ENCODE assay signal across 22 mouse cellular contexts in the genomic region with DNA sequence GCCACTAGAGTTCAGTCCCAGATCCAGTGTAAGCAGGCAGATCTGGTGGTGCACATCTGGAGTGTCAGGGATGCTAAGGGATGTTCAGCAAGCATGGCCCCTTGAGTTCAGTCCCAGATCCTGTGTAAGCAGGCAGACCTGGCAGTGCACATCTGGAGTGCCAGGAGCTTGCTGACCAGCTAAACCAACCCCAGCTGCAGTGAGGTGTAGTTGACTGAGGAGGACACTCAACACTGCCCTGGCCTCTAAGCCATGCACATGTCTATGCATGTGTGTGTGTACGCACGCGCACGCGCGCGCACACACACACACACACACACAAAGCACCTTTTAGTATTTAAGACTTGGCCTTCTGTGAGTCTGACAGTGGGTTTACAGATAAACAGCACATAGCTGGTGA. TPM values are rescaled to one million over a fixed set of nuclear protein-coding genes. Genes with fewer than 3 reads are reported as not detected.
DNase-seq lines count a peak whose midpoint lies in the region; ATAC-seq and TF ChIP-seq lines count a peak whose summit lies in the region.
"Had no signal": no experiment of that assay in that cellular context is flagged by ENCODE, and none has a peak within 500 bp of the region (broad histone marks: within the 10 kb centered on the region; RNA-seq: fewer than 3 reads in every experiment).

No protein-coding gene starts in this region.

- WGBS in midbrain, embryonic 11.5 days = 97% methylated on average over 7 of the region's 7 CpGs
- WGBS in midbrain, postnatal 0 days = 99% methylated on average over 7 of the region's 7 CpGs

- DNase-seq in gastrocnemius, postnatal 10 days = peak; percentile 1
- DNase-seq in gastrocnemius, postnatal 14 days = no peak
- peak; percentile 66 for DNase-seq in midbrain, embryonic 11.5 days (ENCODE audit: low spot score, missing footprints)
- no peak for DNase-seq in midbrain, postnatal 0 days (ENCODE audit: low spot score)
- no peak for DNase-seq in MEL (ENCODE audit: low read depth, low spot score)
- DNase-seq in lung, postnatal 4 days = no peak
- DNase-seq: adrenal gland, adult 2 months; adrenal gland, adult 8-10 months; adrenal gland, postnatal 10 days; adrenal gland, postnatal 14 days; adrenal gland, postnatal 25 days; adrenal gland, postnatal 36 days; B cell, adult 2 months; cerebellum, adult 11 months; cerebellum, adult 11-12 months; cerebellum, adult 18-20 months had no signal

- peaks cover 79% of the 10 kb centered on the region for H3K36me3 ChIP-seq in megakaryocyte, embryonic 14.5 days (replicated peaks; ENCODE audit: low read length)
- H3K36me3 ChIP-seq in midbrain, embryonic 11.5 days (ENCODE audit: control insufficient read depth, insufficient read depth, low read length) = peaks cover 20% of the 10 kb centered on the region
- H3K36me3 ChIP-seq in midbrain, postnatal 0 days (ENCODE audit: insufficient read depth, low read length) = peaks cover 48% of the 10 kb centered on the region
- peaks cover 26 to 28% of the 10 kb centered on the region in 2 experiments for H3K36me3 ChIP-seq in MEL (ENCODE audit: control insufficient read depth in 1 of 2, insufficient read depth in 2 of 2, low read length in 2 of 2)

- H3K9ac ChIP-seq in midbrain, embryonic 11.5 days (ENCODE audit: low read length) = no peak overlapping the region
- H3K9ac ChIP-seq in midbrain, postnatal 0 days (replicated peaks; ENCODE audit: low read length, poor library complexity, severe bottlenecking) = no peak overlapping the region
- no peak overlapping the region for H3K9ac ChIP-seq in MEL (ENCODE audit: control insufficient read depth, low read depth, low read length, poor library complexity, severe bottlenecking)

- peaks cover 84% of the 10 kb centered on the region for H3K4me1 ChIP-seq in megakaryocyte, embryonic 14.5 days
- H3K4me1 ChIP-seq in midbrain, embryonic 11.5 days (ENCODE audit: control insufficient read depth, insufficient read depth, low read length) = peaks cover under 1% of the 10 kb centered on the region; the same call in 1 of the 2 replicates
- H3K4me1 ChIP-seq in midbrain, postnatal 0 days (ENCODE audit: insufficient read depth, low read length) = no peaks in the 10 kb centered on the region
- H3K4me1 ChIP-seq in MEL (ENCODE audit: control insufficient read depth in 1 of 2, insufficient read depth in 2 of 2, low read length in 2 of 2) = peaks cover 13 to 26% of the 10 kb centered on the region in 2 experiments

- no peak for TF ChIP-seq EP300 in MEL (IDR thresholded peaks at IDR 0.05; ENCODE audit: low read depth in 1 of 2, low read length in 2 of 2)

- H3K27me3 ChIP-seq in megakaryocyte, embryonic 14.5 days (replicated peaks) = no peaks in the 10 kb centered on the region
- H3K27me3 ChIP-seq in midbrain, embryonic 11.5 days (ENCODE audit: control insufficient read depth, insufficient read depth, low read length) = no peaks in the 10 kb centered on the region
- no peaks in the 10 kb centered on the region for H3K27me3 ChIP-seq in midbrain, postnatal 0 days (ENCODE audit: insufficient read depth, low read length)
- no peaks in the 10 kb centered on the region for H3K27me3 ChIP-seq in MEL (ENCODE audit: control insufficient read depth in 1 of 2, insufficient read depth in 2 of 2, low read length in 2 of 2)
- H3K27me3 ChIP-seq: CH12.LX, Patski had no signal

- H3K27ac ChIP-seq in midbrain, embryonic 11.5 days (ENCODE audit: low read depth, low read length) = no peak overlapping the region
- no peak overlapping the region for H3K27ac ChIP-seq in midbrain, postnatal 0 days (ENCODE audit: low read depth, low read length)
- H3K27ac ChIP-seq in MEL (ENCODE audit: control insufficient read depth, low read depth, low read length) = no peak overlapping the region

- no peak for TF ChIP-seq RAD21 in MEL (IDR thresholded peaks at IDR 0.05; ENCODE audit: low read depth, low read length)

- no peak for TF ChIP-seq CTCF in midbrain, postnatal 0 days (IDR thresholded peaks at IDR 0.05)
- no peak for TF ChIP-seq CTCF in MEL (IDR thresholded peaks at IDR 0.05 in 2 of 3, conservative IDR thresholded peaks at IDR 0.05 in 1 of 3; ENCODE audit: control insufficient read depth in 1 of 3, insufficient read depth in 1 of 3, low read depth in 2 of 3, low read length in 3 of 3, poor library complexity in 1 of 3, severe bottlenecking in 1 of 3)

- peaks cover 11% of the 10 kb centered on the region for H3K9me3 ChIP-seq in megakaryocyte, embryonic 14.5 days
- H3K9me3 ChIP-seq in midbrain, embryonic 11.5 days (ENCODE audit: control insufficient read depth, low read length) = no peaks in the 10 kb centered on the region
- H3K9me3 ChIP-seq in midbrain, postnatal 0 days (ENCODE audit: low read length) = no peaks in the 10 kb centered on the region
- H3K9me3 ChIP-seq in MEL (replicated peaks; ENCODE audit: insufficient read depth, low read length) = no peaks in the 10 kb centered on the region

- no peak; a peak in 1 of 4 replicates for TF ChIP-seq POLR2A in MEL (IDR thresholded peaks at IDR 0.05; ENCODE audit: control insufficient read depth in 1 of 2, insufficient read depth in 1 of 2, low read depth in 1 of 2, low read length in 2 of 2, poor library complexity in 1 of 2)

- H3K4me2 ChIP-seq in midbrain, embryonic 11.5 days = no peak overlapping the region
- no peak overlapping the region for H3K4me2 ChIP-seq in midbrain, postnatal 0 days (ENCODE audit: low read depth, low read length, poor library complexity, severe bottlenecking)

- no peaks in the 10 kb centered on the region for H3K79me2 ChIP-seq in MEL (ENCODE audit: control insufficient read depth, insufficient read depth, low read length, poor library complexity)

- ATAC-seq in megakaryocyte, adult 5-6 weeks (ENCODE audit: poor library complexity, severe bottlenecking) = no peak
- no peak for ATAC-seq in midbrain, embryonic 11.5 days (ENCODE audit: low FRiP score)
- ATAC-seq in midbrain, postnatal 0 days (ENCODE audit: low FRiP score) = no peak
- ATAC-seq: activated CD4-positive, CD25-positive, alpha-beta regulatory T cell, adult 4 months; CD4-positive, CD25-positive, alpha-beta regulatory T cell, adult 4 months; Patski had no signal

- intact Hi-C loops in gastrocnemius, postnatal 14 days (cut with DNase I; ENCODE audit: low total_unique reads) = no loop called here

- peak overlapping the region; percentile 21 for H3K4me3 ChIP-seq in megakaryocyte, embryonic 14.5 days (replicated peaks)
- no peak overlapping the region for H3K4me3 ChIP-seq in midbrain, embryonic 11.5 days (ENCODE audit: low read depth, low read length)
- H3K4me3 ChIP-seq in midbrain, postnatal 0 days (ENCODE audit: low read depth, low read length) = no peak overlapping the region
- H3K4me3 ChIP-seq in MEL (ENCODE audit: control insufficient read depth in 1 of 2, insufficient read depth in 1 of 2, low read depth in 2 of 2, low read length in 2 of 2) = no peak overlapping the region

TF ChIP-seq in MEL, 35 proteins besides CTCF, POLR2A, EP300 and RAD21:
- TF ChIP-seq POLR2AphosphoS5 (IDR thresholded peaks at IDR 0.05; ENCODE audit: borderline replicate concordance, low read depth, low read length) (peak; percentile 21; the same call in 1 of the 2 replicates), UBTF (IDR thresholded peaks at IDR 0.05; ENCODE audit: borderline replicate concordance, insufficient read depth, low read depth, low read length) (no peak)
TF ChIP-seq in MEL: peak in this region for 1.

RNA-seq across cellular contexts. Expression of a gene that starts 31.3 kb away (rescaled TPM):
- 100 to 1,000 TPM; 176 to 183 TPM for total RNA-seq in gastrocnemius, postnatal 10 days (2021)
- 100 to 1,000 TPM; 125 to 131 TPM for total RNA-seq in gastrocnemius, postnatal 14 days (2021)
- polyA plus RNA-seq in megakaryocyte, embryonic 14.5 days (2012; ENCODE audit: insufficient read depth, low replicate concordance) = 21.8 and 484 TPM in 2 replicates
- total RNA-seq in megakaryocyte, adult 5-6 weeks (2015) = 803 and 833 TPM in 2 replicates
- total RNA-seq in megakaryocyte, adult 5-6 weeks (2017) = 665 and 708 TPM in 2 replicates
- polyA plus RNA-seq in midbrain, embryonic 11.5 days (2014; fragmentation: Nextera tagmentation; extraction: Ambion mirVana) = 1,896 and 1,979 TPM in 2 replicates
- 171 and 252 TPM in 2 replicates for total RNA-seq in midbrain, postnatal 0 days (2014; rRNA removed)
- 603 and 756 TPM in 2 replicates for polyA plus RNA-seq in midbrain, postnatal 0 days (2015; fragmentation: Nextera tagmentation; extraction: Ambion mirVana)
- 678 and 686 TPM in 2 replicates for total RNA-seq in MEL (2012; rRNA removed)
- 100 to 1,000 TPM in 1 of 2 experiments, not detected in 1; 600 TPM for polyA plus RNA-seq in MEL (2012; ENCODE audit: insufficient read depth in 1 of 2, insufficient read length in 2 of 2, low read depth in 1 of 2, low replicate concordance in 2 of 2, missing spikeins in 1 of 2)

RNA-seq across cellular contexts. Expression of a gene that starts 31.4 kb away (rescaled TPM):
- total RNA-seq in gastrocnemius, postnatal 10 days (2021) = 10 to 100 TPM; 22.7 to 25.9 TPM
- 10 to 100 TPM; 18.9 to 20.4 TPM for total RNA-seq in gastrocnemius, postnatal 14 days (2021)
- polyA plus RNA-seq in megakaryocyte, embryonic 14.5 days (2012; ENCODE audit: insufficient read depth, low replicate concordance) = 0.91 TPM in 1 of 2 replicates, not detected in the other
- 22.5 and 23.7 TPM in 2 replicates for total RNA-seq in megakaryocyte, adult 5-6 weeks (2015)
- total RNA-seq in megakaryocyte, adult 5-6 weeks (2017) = 21.9 and 23.8 TPM in 2 replicates
- 81.3 and 83.3 TPM in 2 replicates for polyA plus RNA-seq in midbrain, embryonic 11.5 days (2014; fragmentation: Nextera tagmentation; extraction: Ambion mirVana)
- total RNA-seq in midbrain, postnatal 0 days (2014; rRNA removed) = 48.1 and 50.9 TPM in 2 replicates
- 43.0 and 47.0 TPM in 2 replicates for polyA plus RNA-seq in midbrain, postnatal 0 days (2015; fragmentation: Nextera tagmentation; extraction: Ambion mirVana)
- 84.2 and 94.4 TPM in 2 replicates for total RNA-seq in MEL (2012; rRNA removed)
- 100 to 1,000 TPM in 1 of 2 experiments, 10 to 100 TPM in 1; 68.5 to 179 TPM for polyA plus RNA-seq in MEL (2012; ENCODE audit: insufficient read depth in 1 of 2, insufficient read length in 2 of 2, low read depth in 1 of 2, low replicate concordance in 2 of 2, missing spikeins in 1 of 2)

RNA-seq across cellular contexts. Expression of a gene that starts 49.0 kb away (rescaled TPM):
- total RNA-seq in gastrocnemius, postnatal 10 days (2021) = 10 to 100 TPM in 1 of 2 experiments, 1 to 10 TPM in 1; 7.3 to 10.5 TPM
- total RNA-seq in gastrocnemius, postnatal 14 days (2021) = 1 to 10 TPM; 8.2 to 9.5 TPM
- polyA plus RNA-seq in megakaryocyte, embryonic 14.5 days (2012; ENCODE audit: insufficient read depth, low replicate concordance) = 15.7 and 31.2 TPM in 2 replicates
- total RNA-seq in megakaryocyte, adult 5-6 weeks (2015) = 1,517 and 1,767 TPM in 2 replicates
- 1,236 and 1,298 TPM in 2 replicates for total RNA-seq in megakaryocyte, adult 5-6 weeks (2017)
- 6.3 and 9.3 TPM in 2 replicates for polyA plus RNA-seq in midbrain, embryonic 11.5 days (2014; fragmentation: Nextera tagmentation; extraction: Ambion mirVana)
- 2.5 and 8.5 TPM in 2 replicates for total RNA-seq in midbrain, postnatal 0 days (2014; rRNA removed)
- polyA plus RNA-seq in midbrain, postnatal 0 days (2015; fragmentation: Nextera tagmentation; extraction: Ambion mirVana) = 10.5 and 10.6 TPM in 2 replicates
- 47.5 and 56.4 TPM in 2 replicates for total RNA-seq in MEL (2012; rRNA removed)
- 100 to 1,000 TPM in 1 of 2 experiments, not detected in 1; 157 TPM for polyA plus RNA-seq in MEL (2012; ENCODE audit: insufficient read depth in 1 of 2, insufficient read length in 2 of 2, low read depth in 1 of 2, low replicate concordance in 2 of 2, missing spikeins in 1 of 2)

Comparison
In these comparisons a context has a peak if more than half of its experiments do, and no peak if none do; other contexts are left out.
1. DNase-seq: peak in gastrocnemius, postnatal 10 days (single experiment) and midbrain, embryonic 11.5 days (single experiment); none in gastrocnemius, postnatal 14 days (single experiment), midbrain, postnatal 0 days (single experiment), MEL (single experiment) and lung, postnatal 4 days (0 of 2).
2. RNA of a gene that starts 49.0 kb away (total RNA-seq): 1,236 to 1,767 TPM in megakaryocyte, adult 5-6 weeks; 47.5 to 56.4 TPM in MEL, 7.3 to 10.5 TPM in gastrocnemius, postnatal 10 days, 8.2 to 9.5 TPM in gastrocnemius, postnatal 14 days and 2.5 to 8.5 TPM in midbrain, postnatal 0 days; every median in the first group is over 10 times any median in the second.